Mouse (Mus musculus) neural tube, embryonic 11.5 days (tissue): ENCODE data around the gene Zfp747. TPM values are rescaled to one million over a fixed set of nuclear protein-coding genes. Genes with fewer than 3 reads are reported as not detected.
"Not testable (repeated sequence)": the region's sequence is repeated elsewhere in the genome, so short reads cannot be mapped to it uniquely, and the experiment has no call there.

ENCODE experiments used
- ATAC-seq: fragments of 200-750 bp; cut with Nextera tagmentation; 2 replicates; pipeline ENCODE4 v1.8.0; 2017; ENCODE audit warnings: moderate number of reproducible peaks, mild to moderate bottlenecking, moderate TSS enrichment, moderate library complexity; ENCODE audit not compliant: insufficient read depth, low FRiP score, low TSS enrichment
- DNase-seq: peaks from one replicate; pipeline ENCODE4 v3.0.0-alpha.2; 2015; ENCODE audit warnings: low spot score
- H3K27ac ChIP-seq: fragments of 300-500 bp; sonication (generic); 2 replicates; pipeline ENCODE4 v1.5.1; 2014; ENCODE audit warnings: low read depth, mild to moderate bottlenecking, low read length
- H3K27me3 ChIP-seq: fragments of 300-500 bp; sonication (generic); 2 replicates; pipeline ENCODE4 v1.6.1; 2014; ENCODE audit warnings: mild to moderate bottlenecking, low read length, mixed read lengths; ENCODE audit not compliant: control insufficient read depth, insufficient read depth
- H3K36me3 ChIP-seq: fragments of 300-500 bp; sonication (generic); 2 replicates; pipeline ENCODE4 v1.6.1; 2014; ENCODE audit warnings: mild to moderate bottlenecking, low read length, moderate library complexity, mixed read lengths; ENCODE audit not compliant: control insufficient read depth, insufficient read depth
- H3K4me1 ChIP-seq: fragments of 300-500 bp; sonication (generic); 2 replicates; pipeline ENCODE4 v1.6.1; 2014; ENCODE audit warnings: low read length, mixed read lengths; ENCODE audit not compliant: control insufficient read depth, insufficient read depth
- H3K4me2 ChIP-seq: fragments of 300-500 bp; sonication (generic); 2 replicates; pipeline ENCODE4 v1.6.1; 2014; ENCODE audit warnings: low read depth, mild to moderate bottlenecking, moderate library complexity
- H3K4me3 ChIP-seq: fragments of 300-500 bp; sonication (generic); 2 replicates; pipeline ENCODE4 v1.5.1; 2014; ENCODE audit warnings: low read depth, low read length
- H3K9ac ChIP-seq: fragments of 300-500 bp; sonication (generic); 2 replicates; pipeline ENCODE4 v1.6.1; 2014; ENCODE audit warnings: mild to moderate bottlenecking, low read length
- H3K9me3 ChIP-seq: fragments of 300-500 bp; sonication (generic); 2 replicates; pipeline ENCODE4 v1.6.1; 2016; ENCODE audit warnings: low read length; ENCODE audit not compliant: control insufficient read depth
- WGBS: fragments of 180-500 bp; shearing (Covaris S2); extraction: QIAGEN DNeasy Blood & Tissue Kit; methylation state at CpG from one replicate; pipeline ENCODE4 v1.1.7; 2014; 5-methylcytosine and 5-hydroxymethylcytosine counted together
- polyA plus RNA-seq: library from polyadenylated mRNA; unstranded; fragments of >200 nt; fragmentation: Nextera tagmentation; extraction: Ambion mirVana; gene quantifications from 2 replicates; pipeline ENCODE4 v1.2.1, GENCODE M21; 2014

Zfp747 gene
- polyA plus RNA-seq, 1 experiment from 2014 or later, result 9.4 TPM

- WGBS, result 68% methylated on average over 2 of the region's 2 CpGs
These were observed 27.1 kb upstream of the Zfp747 start for GRCm38 (mm10) chr7:127402980-127403379.

GRCm38 (mm10) chr7:127400355-127400754, 24.5 kb upstream of the Zfp747 start:
- no peak for DNase-seq
- H3K9me3 ChIP-seq, result no peaks in the 10 kb centered on the region
- no peak for ATAC-seq
- H3K9ac ChIP-seq, result no peak overlapping the region
- WGBS, result 65% methylated on average over 3 of the region's 3 CpGs
- H3K27me3 ChIP-seq, result no peaks in the 10 kb centered on the region
- no peaks in the 10 kb centered on the region for H3K36me3 ChIP-seq
- H3K4me3 ChIP-seq, result no peak overlapping the region
- no peak overlapping the region for H3K27ac ChIP-seq
- H3K4me2 ChIP-seq, result no peak overlapping the region
- no peaks in the 10 kb centered on the region for H3K4me1 ChIP-seq

More at GRCm38 (mm10) chr7:127402980-127403379, 27.1 kb upstream of the Zfp747 start:
- Histone ChIP-seq H3K4me2 (no peak overlapping the region), H3K4me1 (no peaks in the 10 kb centered on the region), H3K4me3 (no peak overlapping the region), H3K9ac (no peak overlapping the region), H3K27ac (no peak overlapping the region), H3K27me3 (no peaks in the 10 kb centered on the region), H3K9me3 (no peaks in the 10 kb centered on the region), H3K36me3 (no peaks in the 10 kb centered on the region)
- DNase-seq, result no peak
- no peak for ATAC-seq

- no peaks in the 10 kb centered on the region for H3K9me3 ChIP-seq
- H3K4me3 ChIP-seq, result peak overlapping the region; percentile 61
- H3K4me1 ChIP-seq, result peaks cover 3% of the 10 kb centered on the region; the same call in 1 of the 2 replicates
- H3K27ac ChIP-seq, result no peak overlapping the region
- H3K27me3 ChIP-seq, result no peaks in the 10 kb centered on the region
- peak overlapping the region; percentile 30; the same call in 1 of the 2 replicates for H3K9ac ChIP-seq
- peak; percentile 39; the same call in 1 of the 2 replicates for ATAC-seq
- 0 out of 2 replicates have a peak, but pooled peaks cover 2% of the 10 kb centered on the region for H3K36me3 ChIP-seq
- peak overlapping the region; percentile 39 for H3K4me2 ChIP-seq
- no peak for DNase-seq
- 25% methylated on average over 7 of the region's 7 CpGs for WGBS
These were observed 18.1 kb upstream of the Zfp747 start for GRCm38 (mm10) chr7:127393944-127394333.

- peaks cover 3% of the 10 kb centered on the region; the same call in 1 of the 2 replicates for H3K4me1 ChIP-seq
- peak within 1 kb of the TSS; percentile 61 for H3K4me3 ChIP-seq
- no peaks in the 10 kb centered on the region for H3K27me3 ChIP-seq
- peak within 1 kb of the TSS; percentile 84 for H3K9ac ChIP-seq
- WGBS, result 0% methylated on average over 41 of the region's 45 CpGs
- ATAC-seq (peak; percentile 95), DNase-seq (peak; percentile 93)
- peak within 1 kb of the TSS; percentile 73 for H3K4me2 ChIP-seq
- H3K36me3 ChIP-seq, result 0 out of 2 replicates have a peak, but pooled peaks cover 2% of the 10 kb centered on the region
- peak within 1 kb of the TSS; percentile 80 for H3K27ac ChIP-seq
- no peaks in the 10 kb centered on the region for H3K9me3 ChIP-seq
These were observed 17.5 kb upstream of the Zfp747 start, which contains the start of gene E430018J23Rik for GRCm38 (mm10) chr7:127393157-127393943. Gene E430018J23Rik, minus strand, starts transcription at chr7:127393629.

- Histone ChIP-seq H3K4me1 (peaks cover 3% of the 10 kb centered on the region; the same call in 1 of the 2 replicates), H3K4me3 (peak overlapping the region; percentile 61; the same call in 1 of the 2 replicates), H3K9ac (peak overlapping the region; percentile 84; the same call in 1 of the 2 replicates), H3K9me3 (no peaks in the 10 kb centered on the region), H3K27ac (no peak overlapping the region), H3K4me2 (peak overlapping the region; percentile 73), H3K36me3 (0 out of 2 replicates have a peak, but pooled peaks cover 2% of the 10 kb centered on the region), H3K27me3 (no peaks in the 10 kb centered on the region)
- 92% methylated on average over 8 of the region's 8 CpGs for WGBS
- DNase-seq (no peak), ATAC-seq (no peak)
These were observed 16.5 kb upstream of the Zfp747 start for GRCm38 (mm10) chr7:127392251-127392824.

GRCm38 (mm10) chr7:127391538-127391937, 15.7 kb upstream of the Zfp747 start:
- ATAC-seq (no peak), DNase-seq (no peak)
- Histone ChIP-seq H3K9ac (no peak overlapping the region), H3K36me3 (0 out of 2 replicates have a peak, but pooled peaks cover 2% of the 10 kb centered on the region), H3K9me3 (no peaks in the 10 kb centered on the region), H3K27me3 (no peaks in the 10 kb centered on the region), H3K4me1 (peaks cover 3% of the 10 kb centered on the region; the same call in 1 of the 2 replicates), H3K4me2 (no peak overlapping the region), H3K27ac (no peak overlapping the region), H3K4me3 (no peak overlapping the region)
- WGBS, result 95% methylated on average over 16 of the region's 16 CpGs

- WGBS, result 86% methylated on average over 7 of the region's 7 CpGs
- ATAC-seq, result no peak
- no peak for DNase-seq
- no peak overlapping the region for H3K4me2 ChIP-seq
- H3K27ac ChIP-seq, result no peak overlapping the region
- H3K9ac ChIP-seq, result no peak overlapping the region
- H3K36me3 ChIP-seq, result 0 out of 2 replicates have a peak, but pooled peaks cover 2% of the 10 kb centered on the region
- H3K4me3 ChIP-seq, result no peak overlapping the region
- H3K4me1 ChIP-seq, result peaks cover 3% of the 10 kb centered on the region; the same call in 1 of the 2 replicates
- no peaks in the 10 kb centered on the region for H3K27me3 ChIP-seq
- H3K9me3 ChIP-seq, result no peaks in the 10 kb centered on the region
These were observed 14.5 kb upstream of the Zfp747 start for GRCm38 (mm10) chr7:127390306-127390705.

- H3K4me2 ChIP-seq, H3K27ac ChIP-seq, H3K9me3 ChIP-seq, ATAC-seq, DNase-seq, H3K4me3 ChIP-seq, H3K36me3 ChIP-seq, H3K4me1 ChIP-seq, H3K27me3 ChIP-seq, H3K9ac ChIP-seq: not testable (repeated sequence)
These were observed 12.4 kb upstream of the Zfp747 start for GRCm38 (mm10) chr7:127388201-127388600.
